Mouse (Mus musculus) MEL (cell line): ENCODE measurements at regions not wholly inside any gene's neighbourhood (a gene's known extent, or its start where the extent isn't known, plus 50 kb on each side); places are given as distances from the start of the nearest gene placed in this dataset.

ENCODE experiments used
- DNase-seq: peaks from one replicate; pipeline ENCODE4 v3.0.0; 2011; ENCODE audit warnings: low read depth, low spot score
- H3K27ac ChIP-seq: 2 replicates; pipeline ENCODE4 v1.5.1; 2012; ENCODE audit warnings: low read depth, mild to moderate bottlenecking, control low read depth, low read length, moderate library complexity; ENCODE audit not compliant: control insufficient read depth
- H3K27me3 ChIP-seq, 2 experiments: fragments of 150-350 bp in 1 of 2; sonication (generic) in 1 of 2; 2 replicates each; pipeline ENCODE4 v1.6.1; 2012; ENCODE audit warnings: low read length in 2 of 2, mild to moderate bottlenecking in 2 of 2, improper control_type of control experiment in 1 of 2, moderate library complexity in 1 of 2; ENCODE audit not compliant: insufficient read depth in 2 of 2, control insufficient read depth in 1 of 2
- H3K36me3 ChIP-seq, 2 experiments: 2 replicates each; pipeline ENCODE4 v1.6.1; 2012 to 2014; ENCODE audit warnings: low read length in 2 of 2, improper control_type of control experiment in 1 of 2, inconsistent platforms in 1 of 2, mild to moderate bottlenecking in 1 of 2; ENCODE audit not compliant: insufficient read depth in 2 of 2, control insufficient read depth in 1 of 2
- H3K4me1 ChIP-seq, 2 experiments: fragments of 150-350 bp in 1 of 2; sonication (generic) in 1 of 2; 2 replicates each; pipeline ENCODE4 v1.6.1; 2012; ENCODE audit warnings: low read length in 2 of 2, improper control_type of control experiment in 1 of 2, mild to moderate bottlenecking in 1 of 2; ENCODE audit not compliant: insufficient read depth in 2 of 2, control insufficient read depth in 1 of 2
- H3K4me3 ChIP-seq, 2 experiments: fragments of 150-350 bp in 1 of 2; sonication (generic) in 1 of 2; 2 replicates each; pipeline ENCODE4 v1.5.1; 2012; ENCODE audit warnings: low read depth in 2 of 2, low read length in 2 of 2, mild to moderate bottlenecking in 2 of 2, moderate library complexity in 2 of 2, control low read depth in 1 of 2, improper control_type of control experiment in 1 of 2; ENCODE audit not compliant: control insufficient read depth in 1 of 2, insufficient read depth in 1 of 2
- H3K79me2 ChIP-seq: 2 replicates; pipeline ENCODE4 v1.6.1; 2012; ENCODE audit warnings: mild to moderate bottlenecking, low read length, moderate library complexity; ENCODE audit not compliant: control insufficient read depth, poor library complexity, insufficient read depth
- H3K9ac ChIP-seq: 2 replicates; pipeline ENCODE4 v1.6.1; 2012; ENCODE audit warnings: low read depth, mild to moderate bottlenecking, control low read depth, low read length, moderate library complexity; ENCODE audit not compliant: control insufficient read depth, poor library complexity, severe bottlenecking
- H3K9me3 ChIP-seq: fragments of 150-350 bp; sonication (generic); replicated peaks from 2 replicates; pipeline ENCODE4 v1.6.1; 2012; ENCODE audit warnings: mild to moderate bottlenecking, low read length, improper control_type of control experiment, moderate library complexity; ENCODE audit not compliant: insufficient read depth
- BHLHE40 ChIP-seq: IDR thresholded peaks from 2 replicates; pipeline ENCODE4 v1.6.1; 2012; ENCODE audit warnings: low read depth, mild to moderate bottlenecking, inconsistent platforms, low read length, improper control_type of control experiment, borderline replicate concordance
- CHD2 ChIP-seq: IDR thresholded peaks from 2 replicates; pipeline ENCODE4 v1.6.1; 2011; ENCODE audit warnings: low read length, improper control_type of control experiment
- E2F4 ChIP-seq: IDR thresholded peaks from 2 replicates; pipeline ENCODE4 v1.6.1; 2011; ENCODE audit warnings: low read depth, low read length, improper control_type of control experiment, borderline replicate concordance
- GABPA ChIP-seq: IDR thresholded peaks from 2 replicates; pipeline ENCODE4 v1.6.1; 2012; ENCODE audit warnings: low read depth, mild to moderate bottlenecking, inconsistent platforms, low read length, improper control_type of control experiment, moderate library complexity
- HCFC1 ChIP-seq: IDR thresholded peaks from 2 replicates; pipeline ENCODE4 v1.6.1; 2012; ENCODE audit warnings: low read depth, mild to moderate bottlenecking, inconsistent platforms, low read length, improper control_type of control experiment, moderate library complexity
- MAFK ChIP-seq: IDR thresholded peaks from 2 replicates; pipeline ENCODE4 v1.6.1; 2011; ENCODE audit warnings: low read depth, mild to moderate bottlenecking, low read length, improper control_type of control experiment, borderline replicate concordance
- MAX ChIP-seq: IDR thresholded peaks from 2 replicates; pipeline ENCODE4 v1.6.1; 2011; ENCODE audit warnings: low read length, improper control_type of control experiment
- MAZ ChIP-seq: IDR thresholded peaks from 2 replicates; pipeline ENCODE4 v1.6.1; 2012; ENCODE audit warnings: low read depth, mild to moderate bottlenecking, inconsistent platforms, low read length, improper control_type of control experiment
- MEF2A ChIP-seq: IDR thresholded peaks from 2 replicates; pipeline ENCODE4 v1.6.1; 2014; ENCODE audit warnings: low read depth, mild to moderate bottlenecking, inconsistent platforms, low read length, improper control_type of control experiment; ENCODE audit not compliant: poor library complexity, insufficient replicate concordance, severe bottlenecking; ENCODE audit errors: extremely low read depth
- MXI1 ChIP-seq: IDR thresholded peaks from 2 replicates; pipeline ENCODE4 v1.6.1; 2011; ENCODE audit warnings: mild to moderate bottlenecking, low read depth, low read length, improper control_type of control experiment
- MYC ChIP-seq: IDR thresholded peaks from 2 replicates; pipeline ENCODE4 v1.6.1; 2011; ENCODE audit warnings: low read depth, mild to moderate bottlenecking, low read length, improper control_type of control experiment, moderate library complexity
- NELFE ChIP-seq: IDR thresholded peaks from 2 replicates; pipeline ENCODE4 v1.6.1; 2011; ENCODE audit warnings: low read depth, low read length, improper control_type of control experiment
- NRF1 ChIP-seq: IDR thresholded peaks from 2 replicates; pipeline ENCODE4 v1.6.1; 2014; ENCODE audit warnings: low read depth, mild to moderate bottlenecking, inconsistent platforms, low read length, improper control_type of control experiment, moderate library complexity; ENCODE audit not compliant: poor library complexity, insufficient read depth, severe bottlenecking
- POLR2AphosphoS2 ChIP-seq: IDR thresholded peaks from 2 replicates; pipeline ENCODE4 v1.6.1; 2011; ENCODE audit warnings: low read length, improper control_type of control experiment
- POLR2AphosphoS5 ChIP-seq: IDR thresholded peaks from 2 replicates; pipeline ENCODE4 v1.6.1; 2012; ENCODE audit warnings: low read depth, borderline replicate concordance, mild to moderate bottlenecking, inconsistent platforms, low read length, moderate library complexity, mixed read lengths
- RAD21 ChIP-seq: IDR thresholded peaks from 2 replicates; pipeline ENCODE4 v1.6.1; 2011; ENCODE audit warnings: mild to moderate bottlenecking, low read depth, low read length, improper control_type of control experiment
- SIN3A ChIP-seq: IDR thresholded peaks from 2 replicates; pipeline ENCODE4 v1.6.1; 2012; ENCODE audit warnings: low read length, improper control_type of control experiment, inconsistent platforms
- SMC3 ChIP-seq: IDR thresholded peaks from 2 replicates; pipeline ENCODE4 v1.6.1; 2011; ENCODE audit warnings: low read depth, low read length, improper control_type of control experiment
- TBP ChIP-seq: IDR thresholded peaks from 2 replicates; pipeline ENCODE4 v1.8.0; 2011; ENCODE audit warnings: low read depth, low read length, improper control_type of control experiment
- TCF12 ChIP-seq: IDR thresholded peaks from 2 replicates; pipeline ENCODE4 v1.6.1; 2014; ENCODE audit warnings: low read depth, mild to moderate bottlenecking, inconsistent platforms, low read length, improper control_type of control experiment, moderate library complexity
- UBTF ChIP-seq: IDR thresholded peaks from 2 replicates; pipeline ENCODE4 v1.6.1; 2012; ENCODE audit warnings: low read depth, mild to moderate bottlenecking, inconsistent platforms, low read length, improper control_type of control experiment, moderate library complexity, borderline replicate concordance; ENCODE audit not compliant: insufficient read depth
- USF2 ChIP-seq, 2 experiments: IDR thresholded peaks; 2 replicates each; pipeline ENCODE4 v1.6.1; 2011 to 2012; ENCODE audit warnings: improper control_type of control experiment in 2 of 2, low read length in 2 of 2, borderline replicate concordance in 1 of 2, inconsistent platforms in 1 of 2, low read depth in 1 of 2, mild to moderate bottlenecking in 1 of 2; ENCODE audit not compliant: insufficient read depth in 1 of 2
- ZC3H11A ChIP-seq: IDR thresholded peaks from 2 replicates; pipeline ENCODE4 v1.6.1; 2012; ENCODE audit warnings: low read depth, mild to moderate bottlenecking, inconsistent platforms, low read length, improper control_type of control experiment
- ZKSCAN1 ChIP-seq: IDR thresholded peaks from 2 replicates; pipeline ENCODE4 v1.6.1; 2012; ENCODE audit warnings: low read depth, mild to moderate bottlenecking, inconsistent platforms, low read length, improper control_type of control experiment, moderate library complexity
- ZNF384 ChIP-seq: IDR thresholded peaks from 2 replicates; pipeline ENCODE4 v1.6.1; 2012; ENCODE audit warnings: low read depth, mild to moderate bottlenecking, inconsistent platforms, low read length, improper control_type of control experiment

- Histone ChIP-seq H3K4me3 (no peak overlapping the region), H3K27me3 (no peaks in the 10 kb centered on the region), H3K4me1 (no peaks in the 10 kb centered on the region), H3K27ac (no peak overlapping the region), H3K79me2 (no peaks in the 10 kb centered on the region), H3K9me3 (no peaks in the 10 kb centered on the region), H3K36me3 (no peaks in the 10 kb centered on the region), H3K9ac (no peak overlapping the region)
- no peak for DNase-seq
- TF ChIP-seq TBP (no peak), ZKSCAN1 (no peak), ZC3H11A (no peak), MXI1 (no peak), MEF2A (no peak), SIN3A (no peak), GABPA (no peak), MAFK (no peak), POLR2AphosphoS2 (no peak), MAZ (no peak), UBTF (no peak), MYC (no peak), TCF12 (no peak), CHD2 (no peak)
Measured at GRCm38 (mm10) chr1:121990653-121991052, 422.9 kb upstream of the Ddx18 start.

DNA sequence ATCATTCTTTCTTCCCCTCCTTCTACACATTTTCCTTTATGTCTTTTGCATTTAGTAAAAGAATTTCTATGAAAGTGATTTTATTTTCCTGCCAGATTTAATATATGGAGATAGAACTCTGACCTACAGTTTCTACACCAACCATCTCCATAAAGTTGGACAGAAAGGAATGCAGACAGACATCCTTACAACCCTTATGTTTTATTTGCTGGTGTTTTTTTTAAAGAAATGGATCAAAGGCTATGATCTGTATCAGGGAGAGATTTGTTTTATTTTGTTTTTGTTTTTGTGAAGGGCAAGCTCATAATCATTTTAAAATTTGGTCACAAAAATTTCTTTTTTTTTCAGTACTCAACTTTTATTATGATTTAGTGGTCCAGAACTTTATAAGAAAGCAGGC lies 391.2 kb upstream of the Ddx18 start:
- no peak overlapping the region for H3K9ac ChIP-seq
- DNase-seq, result no peak
- no peak overlapping the region for H3K4me3 ChIP-seq
- H3K4me1 ChIP-seq, result no peaks in the 10 kb centered on the region
- H3K9me3 ChIP-seq, result no peaks in the 10 kb centered on the region
- H3K79me2 ChIP-seq, result no peaks in the 10 kb centered on the region
- H3K27me3 ChIP-seq, result no peaks in the 10 kb centered on the region
- no peak overlapping the region for H3K27ac ChIP-seq
- H3K36me3 ChIP-seq, result no peaks in the 10 kb centered on the region
- no peak for TF ChIP-seq USF2 (IDR thresholded peaks at IDR 0.05; ENCODE audit: borderline replicate concordance in 1 of 2, insufficient read depth in 1 of 2, low read depth in 1 of 2, low read length in 2 of 2)
- TF ChIP-seq MAZ, result no peak
- TF ChIP-seq E2F4, result no peak
- no peak for TF ChIP-seq MEF2A
- no peak for TF ChIP-seq RAD21
- TF ChIP-seq MAX, result no peak
- no peak for TF ChIP-seq MAFK
- no peak for TF ChIP-seq POLR2AphosphoS2
- no peak for TF ChIP-seq BHLHE40
- TF ChIP-seq ZNF384, result no peak
- TF ChIP-seq HCFC1, result no peak
- no peak for TF ChIP-seq SMC3
- no peak for TF ChIP-seq POLR2AphosphoS5
- TF ChIP-seq ZC3H11A, result no peak
- no peak for TF ChIP-seq NELFE
- no peak for TF ChIP-seq SIN3A
- TF ChIP-seq NRF1, result no peak
